Mouse (Mus musculus): ENCODE data around the gene Ccdc177.

DNA sequence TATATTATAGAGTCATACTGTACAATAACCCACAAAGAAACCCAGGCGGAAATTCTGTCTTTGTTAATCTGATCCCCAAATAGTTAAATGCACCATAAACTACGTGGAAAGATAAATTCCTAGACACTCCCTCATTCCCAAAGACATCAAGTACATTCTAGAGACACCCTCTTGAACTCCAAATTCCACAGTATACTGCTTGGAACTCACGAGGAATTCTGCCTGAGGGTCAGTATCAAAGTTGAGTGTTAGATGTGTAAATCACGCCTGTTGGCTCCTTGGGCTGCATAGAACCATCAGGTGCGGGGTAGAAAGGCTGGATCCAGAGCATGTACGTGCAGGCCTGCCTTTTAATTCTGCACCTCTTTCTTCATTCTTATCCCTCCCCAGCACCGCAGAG lies 14.3 kb upstream of the Ccdc177 start:
- TF ChIP-seq CTCF (IDR thresholded peaks at IDR 0.05; ENCODE audit: borderline replicate concordance, insufficient read depth, low read depth, low read length) (no peak), POLR2A (IDR thresholded peaks at IDR 0.05; ENCODE audit: borderline replicate concordance, insufficient read depth, low read length) (no peak)
